Mouse (Mus musculus): ENCODE data around the gene Atp6v1e2. TPM values are rescaled to one million over a fixed set of nuclear protein-coding genes. Genes with fewer than 3 reads are reported as not detected.

Atp6v1e2 gene
- polyA plus RNA-seq, 1 experiment from 2014 or later = not detected

Other genes starting within 250 kb of the Atp6v1e2 start
- gene Epas1, start 194.2 kb downstream of the Atp6v1e2 start, polyA plus RNA-seq (2014; fragmentation: Nextera tagmentation; extraction: Ambion mirVana) = 6.6 and 11.7 TPM in 2 replicates
- gene Tmem247, start 30.5 kb downstream of the Atp6v1e2 start, polyA plus RNA-seq (2014; fragmentation: Nextera tagmentation; extraction: Ambion mirVana) = not detected in 2 replicates
- 9.1 and 9.7 TPM in 2 replicates for gene Rhoq, start 15.2 kb upstream of the Atp6v1e2 start, polyA plus RNA-seq (2014; fragmentation: Nextera tagmentation; extraction: Ambion mirVana)
- gene Pigf, start 77.5 kb upstream of the Atp6v1e2 start, polyA plus RNA-seq (2014; fragmentation: Nextera tagmentation; extraction: Ambion mirVana) = 34.4 and 38.7 TPM in 2 replicates
- 217 and 236 TPM in 2 replicates for gene Cript, start 77.7 kb upstream of the Atp6v1e2 start, polyA plus RNA-seq (2014; fragmentation: Nextera tagmentation; extraction: Ambion mirVana)
- 23.0 and 25.2 TPM in 2 replicates for gene Socs5, start 159.8 kb upstream of the Atp6v1e2 start, polyA plus RNA-seq (2014; fragmentation: Nextera tagmentation; extraction: Ambion mirVana)